Mouse (Mus musculus): Measurements from ENCODE around the gene Wnt3. TPM values are rescaled to one million over a fixed set of nuclear protein-coding genes. Genes with fewer than 3 reads are reported as not detected.

Gene Wnt3
- total RNA-seq, 2 experiments from 2014 or later = 0.27 to 0.42 TPM

DNA sequence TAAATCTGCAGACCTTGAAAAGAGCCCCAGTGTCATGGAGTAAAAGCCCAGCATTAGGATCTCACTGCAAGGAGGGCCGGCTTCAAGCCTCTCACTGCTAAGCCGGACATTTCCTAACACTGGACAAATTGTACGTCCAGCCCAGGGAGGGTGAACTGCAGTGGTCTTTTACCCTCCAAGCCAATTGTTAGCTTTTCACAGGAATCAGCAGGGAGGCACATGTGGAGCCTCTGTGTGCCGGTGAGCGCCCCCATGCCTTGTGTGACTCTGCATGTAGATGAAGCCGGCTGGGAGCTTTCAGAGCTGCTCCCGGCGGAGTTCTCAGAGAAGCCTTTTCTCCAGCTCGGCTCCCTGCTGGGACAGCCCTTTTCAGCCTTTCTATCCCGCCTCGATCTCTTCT is 66.9 kb downstream of the Wnt3 start:
- DNase-seq = no peak

DNA sequence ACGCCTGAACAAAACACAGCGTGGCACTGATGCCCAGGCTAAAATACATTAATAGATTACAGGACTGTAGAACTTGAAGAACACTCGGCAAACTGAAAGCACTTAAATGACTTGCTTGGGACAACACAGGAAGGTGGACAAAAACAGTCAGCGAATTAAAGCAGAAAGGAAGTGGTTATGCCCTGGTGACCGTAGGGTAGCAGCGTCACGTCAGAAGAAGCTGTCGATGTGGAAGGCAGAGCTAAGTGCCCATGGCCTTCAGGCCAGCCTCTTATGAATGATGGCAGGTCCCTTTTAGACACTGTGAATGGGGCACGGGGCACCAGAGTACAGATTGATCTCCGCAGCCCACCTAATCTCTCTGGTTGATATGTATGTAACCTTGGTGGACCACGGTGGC is 74.3 kb downstream of the Wnt3 start:
- no peak for DNase-seq

DNA sequence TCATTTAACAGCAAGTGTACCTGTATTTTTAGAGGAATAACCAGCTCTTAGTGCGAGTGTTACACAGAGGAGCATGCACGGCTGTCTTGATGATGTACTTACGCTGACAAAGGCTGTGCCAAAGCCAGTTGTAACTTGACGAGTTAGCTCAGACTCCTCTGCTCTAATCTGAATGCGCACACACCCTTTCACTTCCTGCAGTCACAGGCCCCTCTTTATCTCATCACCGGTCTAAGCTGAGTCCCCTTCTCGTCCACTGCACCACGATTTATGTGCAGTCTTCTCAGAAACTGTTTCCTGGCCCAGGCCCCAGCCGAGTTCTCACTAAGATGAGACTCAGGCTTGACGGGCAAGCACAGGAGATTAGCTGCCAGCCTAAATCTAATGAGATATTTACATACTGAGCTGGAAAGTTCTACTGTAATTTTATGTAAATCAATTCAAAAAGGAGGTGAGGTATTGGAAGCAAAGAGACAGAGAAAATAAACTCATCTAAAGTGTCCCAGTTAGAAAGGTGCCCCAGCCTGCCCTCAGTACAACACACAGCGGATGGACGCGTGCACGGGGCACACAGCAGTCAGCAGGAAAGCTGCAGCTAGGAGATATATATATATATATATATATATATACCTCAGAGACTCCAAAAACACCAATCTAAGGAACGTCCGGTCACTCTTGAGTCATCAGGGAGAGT is 78.8 kb downstream of the Wnt3 start:
- no peak for DNase-seq

DNA sequence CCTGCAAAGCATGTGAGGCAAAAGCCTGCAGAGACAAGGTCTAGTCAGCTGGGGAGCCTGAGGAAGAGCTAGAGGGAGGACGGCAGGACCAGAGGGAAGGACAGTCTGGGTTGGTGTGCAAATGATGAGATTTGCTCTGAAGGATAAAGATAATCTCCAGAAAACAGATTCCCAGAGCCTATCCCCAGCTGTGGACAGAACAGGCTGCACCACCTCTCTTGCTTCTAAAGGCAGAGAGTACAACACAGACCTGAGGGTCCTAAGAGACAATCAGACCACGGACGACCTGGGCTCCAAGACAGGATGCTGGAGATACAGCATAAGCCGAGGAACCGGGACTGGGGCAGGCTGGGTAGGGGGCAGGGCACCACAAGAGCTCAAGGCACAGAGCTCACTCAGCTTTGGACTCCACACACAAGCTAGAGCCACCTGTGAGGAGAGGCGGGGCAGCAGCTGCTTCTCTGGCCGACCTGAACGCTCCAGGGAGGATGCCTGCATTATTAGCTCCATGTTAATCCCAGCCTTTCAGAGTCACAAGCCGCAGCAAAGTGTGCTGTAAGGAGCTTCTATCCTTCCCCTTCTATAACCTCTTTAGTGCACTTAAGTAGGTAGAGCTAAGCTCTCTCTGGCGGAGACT is 79.5 kb downstream of the Wnt3 start:
- no peak for DNase-seq

DNA sequence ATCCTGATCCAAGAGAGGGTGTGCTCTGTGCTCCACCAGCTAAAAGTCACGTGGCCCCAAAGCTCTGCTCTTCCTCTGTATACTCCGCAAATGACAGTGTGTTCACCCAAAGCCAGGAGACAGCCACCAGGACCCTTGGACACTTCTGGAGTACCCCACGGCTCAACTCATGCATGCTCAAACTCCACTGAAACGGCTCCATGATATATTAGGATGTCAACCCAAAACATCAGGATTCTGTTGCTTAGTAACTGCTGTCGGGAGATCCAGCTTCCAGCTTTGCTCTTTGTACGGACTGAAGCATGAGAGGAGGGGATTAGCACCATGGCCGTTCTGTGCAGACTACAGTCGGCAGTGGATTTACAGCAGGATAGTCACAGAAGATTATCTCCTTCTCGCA is 80.3 kb downstream of the Wnt3 start:
- DNase-seq = no peak

DNA sequence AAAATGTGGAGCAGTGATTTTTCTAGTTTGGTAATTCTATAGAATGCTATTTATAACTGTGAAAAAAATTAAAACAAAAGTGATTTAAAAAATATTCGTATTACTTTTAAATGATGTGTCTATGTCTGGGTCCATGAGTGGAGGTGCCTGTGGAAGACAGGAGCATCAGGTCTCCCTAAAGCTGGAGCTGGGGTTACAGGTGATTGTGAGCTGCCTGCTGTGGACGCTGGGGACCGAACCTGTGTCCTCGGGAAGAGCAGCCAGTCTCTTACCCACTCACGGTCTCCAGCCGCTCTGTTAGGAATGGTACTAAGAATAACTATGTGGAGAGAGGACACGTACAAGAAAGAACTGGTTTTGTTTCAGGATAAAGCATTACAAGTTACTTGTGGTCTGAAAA is 82.7 kb downstream of the Wnt3 start:
- DNase-seq = no peak

DNA sequence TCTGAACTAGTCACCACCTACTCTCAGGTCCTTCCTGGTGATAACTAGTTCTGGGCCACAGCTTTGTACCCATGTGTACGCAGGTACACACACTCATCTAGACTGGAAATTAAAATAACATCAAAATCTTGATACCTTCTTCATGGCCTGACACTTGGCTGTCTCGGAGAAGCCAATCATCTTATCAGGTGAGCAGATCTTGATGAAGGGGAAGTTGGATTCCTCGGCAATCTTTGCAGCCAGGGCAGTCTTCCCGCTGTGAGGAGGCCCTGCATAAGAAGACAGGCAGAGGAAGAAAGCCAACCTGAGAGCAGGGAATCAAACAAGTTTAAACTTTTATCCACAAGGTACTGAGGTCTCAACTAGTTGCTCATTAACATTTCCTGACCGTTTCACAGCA is 84.8 kb downstream of the Wnt3 start:
- DNase-seq = no peak

DNA sequence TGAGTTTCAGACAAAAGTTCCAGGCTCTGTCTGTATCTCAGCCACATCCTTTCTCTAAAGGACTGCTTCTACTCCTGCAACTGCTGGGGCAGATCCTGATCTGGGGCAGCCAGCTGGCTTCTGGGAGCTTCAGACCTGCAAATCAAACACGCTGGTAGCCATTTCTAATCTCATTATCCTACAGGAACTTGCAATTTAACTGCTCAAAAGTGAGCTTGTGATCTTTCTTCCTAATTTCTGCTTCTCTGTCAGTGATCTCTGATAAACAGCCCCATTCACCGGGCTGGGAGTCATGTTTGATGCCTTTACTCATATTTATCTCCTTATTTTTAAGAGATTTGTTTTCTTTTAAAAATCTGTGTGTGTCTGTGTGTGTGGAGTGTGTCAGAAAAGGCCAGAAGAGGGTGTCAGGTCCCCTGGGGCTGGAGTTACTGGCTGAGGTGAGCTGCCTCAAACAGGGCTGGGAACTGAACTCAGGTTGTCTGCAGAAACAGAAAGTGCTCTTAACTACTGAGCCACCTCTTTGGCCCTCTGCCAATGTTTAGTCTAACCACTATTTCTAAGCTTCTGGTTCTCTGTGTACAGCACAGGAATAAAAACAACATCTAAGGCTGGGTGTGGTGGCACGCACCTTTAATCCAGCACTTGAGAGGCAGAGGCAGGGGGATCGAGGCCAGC is 86.1 kb downstream of the Wnt3 start:
- DNase-seq = no peak

DNA sequence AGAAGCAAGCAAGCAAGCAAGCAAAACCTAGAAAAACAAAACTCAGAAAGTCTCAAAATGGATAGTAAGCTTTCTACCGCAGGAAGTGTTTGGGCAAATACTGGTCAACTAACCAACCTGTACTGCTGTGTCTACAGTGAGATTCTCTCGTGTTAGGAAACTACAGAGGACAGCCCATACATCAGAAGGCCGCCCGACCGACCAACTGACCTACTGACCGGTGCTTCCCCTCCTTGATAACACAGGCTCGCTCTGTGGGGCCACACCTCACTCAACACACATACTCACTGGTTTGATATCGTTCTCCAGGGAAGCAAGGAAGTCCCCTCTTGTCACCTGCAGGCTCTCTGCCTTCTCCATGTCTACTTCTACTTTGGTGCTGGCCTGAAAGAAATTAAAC is 89.0 kb downstream of the Wnt3 start:
- no peak for DNase-seq

DNA sequence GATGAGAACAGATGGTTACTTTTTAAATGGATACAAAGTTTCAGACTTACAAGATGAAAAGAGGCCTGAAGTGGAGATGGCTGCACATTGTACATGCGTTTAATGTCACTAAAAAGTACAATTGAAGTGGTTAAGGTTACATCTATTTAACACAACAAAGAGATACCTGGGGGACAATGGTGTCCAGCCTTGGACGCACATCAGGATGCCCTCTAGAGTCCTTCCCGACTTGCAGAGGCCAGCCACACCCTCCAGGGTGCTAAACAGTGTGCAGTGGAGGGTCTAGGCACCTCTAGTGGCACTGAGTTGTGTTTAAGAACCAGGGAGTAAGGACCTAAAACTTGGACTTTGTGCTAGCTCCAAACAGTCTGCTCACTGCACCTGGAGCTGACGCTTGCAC is 90.5 kb downstream of the Wnt3 start:
- no peak for DNase-seq

DNA sequence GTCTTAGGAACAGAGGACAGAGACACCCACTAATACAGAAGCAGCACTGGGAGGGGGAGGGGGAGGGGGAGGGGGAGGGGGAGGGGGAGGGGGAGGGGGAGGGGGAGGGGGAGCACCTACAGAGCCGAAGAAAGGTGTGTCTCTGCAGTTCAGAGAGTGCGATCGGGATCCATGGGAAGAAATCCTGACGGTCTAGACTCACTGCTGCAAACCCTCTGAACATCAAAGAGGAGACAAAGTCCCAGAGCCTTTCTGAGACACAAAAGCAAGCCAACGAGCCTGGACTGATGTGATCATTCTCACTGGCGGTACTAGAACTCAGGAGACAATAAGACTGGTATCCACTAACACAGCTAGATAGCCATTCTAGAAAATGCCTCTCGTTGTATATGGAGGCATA is 91.4 kb downstream of the Wnt3 start:
- DNase-seq = no peak

Other genes with a start within 250 kb of the Wnt3 start
- not detected for gene Gm884, start 153.0 kb upstream of the Wnt3 start, total RNA-seq (2021)
- gene Lyzl6, start 135.3 kb upstream of the Wnt3 start, total RNA-seq (2021) = not detected
- not detected for gene Rprml, start 124.6 kb upstream of the Wnt3 start, total RNA-seq (2021)
- gene Gosr2, start 76.3 kb upstream of the Wnt3 start, total RNA-seq (2021) = 10 to 100 TPM; 50.8 to 51.1 TPM
- gene Wnt9b, start 24.3 kb upstream of the Wnt3 start, total RNA-seq (2021) = under 1 TPM in 1 of 2 experiments, not detected in 1; 0.05 TPM
- gene Nsf, start 179.9 kb downstream of the Wnt3 start, total RNA-seq (2021) = 10 to 100 TPM; 19.7 to 22.2 TPM
- 10 to 100 TPM; 25.5 to 26.0 TPM for gene Arf2, start 192.6 kb downstream of the Wnt3 start, total RNA-seq (2021)

Measured in gastrocnemius, postnatal 10 days (tissue).